Mouse (Mus musculus): ENCODE data around the gene Clasp1.

GRCm38 (mm10) chr1:118482285-118483019 lies 93.6 kb downstream of the Clasp1 start:
- TF ChIP-seq CTCF (IDR thresholded peaks at IDR 0.05; ENCODE audit: low read depth) = no peak
- TF ChIP-seq EP300 (IDR thresholded peaks at IDR 0.05; ENCODE audit: low read depth) = no peak

Measured in heart, postnatal 0 days (tissue).